ENCODE assay signal across 8 mouse cellular contexts in genomic region chr13:14629726-14630641, GRCm38 (mm10). TPM values are rescaled to one million over a fixed set of nuclear protein-coding genes. Genes with fewer than 3 reads are reported as not detected.
DNase-seq lines count a peak whose midpoint lies in the region; ATAC-seq and TF ChIP-seq lines count a peak whose summit lies in the region.

Gene AW209491, plus strand, starts transcription at chr13:14630154.

- H3K4me2 ChIP-seq in forebrain, embryonic 15.5 days (replicated peaks) = peak within 1 kb of the TSS; percentile 77

- peak; percentile 90 for DNase-seq in ES-E14 (ENCODE audit: low read depth, low spot score)
- peak; percentile 95 for DNase-seq in cerebellum, adult 11-12 months
- DNase-seq in heart, postnatal 25 days (ENCODE audit: low spot score) = peak; percentile 89
- peak; percentile 93 to 97 for DNase-seq in layer of hippocampus, adult 18-20 months (ENCODE audit: low spot score in 2 of 2)
- DNase-seq in lung, adult 2 months = peak; percentile 95
- peak; percentile 90 to 92 for DNase-seq in thymus, adult 18-20 months

- WGBS in forebrain, embryonic 15.5 days = 1% methylated on average over 29 of the region's 29 CpGs
- WGBS in lung, adult 2 months = under 1% methylated on average over 29 of the region's 29 CpGs

- H3K9ac ChIP-seq in ES-E14 (ENCODE audit: insufficient read depth, low read depth, low read length, poor library complexity, severe bottlenecking) = peak within 1 kb of the TSS; percentile 97
- peak within 1 kb of the TSS; percentile 86 for H3K9ac ChIP-seq in forebrain, embryonic 15.5 days (replicated peaks)

- peak; percentile 98 for ATAC-seq in forebrain, embryonic 15.5 days (replicated peaks)
- peak; percentile 99 for ATAC-seq in neutrophil, adult 5-6 weeks (ENCODE audit: extremely low read depth, insufficient number of reproducible peaks, low FRiP score, poor library complexity, severe bottlenecking)

- intact Hi-C loops in heart, postnatal 25 days (cut with DNase I) = loop anchor here (1.0 to 10.0 kb wide), 2 partner anchors 17 to 565 kb away; partner anchors contain the start of genes Arid4b, Ggps1, Mrpl32 and Psma2

- H3K4me3 ChIP-seq in ES-E14 (ENCODE audit: insufficient read depth in 1 of 2, low read depth in 1 of 2, low read length in 2 of 2, poor library complexity in 1 of 2, severe bottlenecking in 1 of 2) = peak within 1 kb of the TSS; percentile 85 to 99
- peak within 1 kb of the TSS; percentile 74 for H3K4me3 ChIP-seq in forebrain, embryonic 15.5 days
- H3K4me3 ChIP-seq in lung, adult 2 months (replicated peaks; ENCODE audit: extremely low read depth, low read depth, low read length) = peak within 1 kb of the TSS; percentile 89

- H3K27me3 ChIP-seq in forebrain, embryonic 15.5 days = no peaks in the 10 kb centered on the region

- no peaks in the 10 kb centered on the region for H3K9me3 ChIP-seq in ES-E14 (ENCODE audit: control insufficient read depth, insufficient read depth, low read depth, low read length)
- no peaks in the 10 kb centered on the region for H3K9me3 ChIP-seq in forebrain, embryonic 15.5 days

- peaks cover 3% of the 10 kb centered on the region for H3K36me3 ChIP-seq in ES-E14 (ENCODE audit: control insufficient read depth, insufficient read depth, low read length, poor library complexity, severe bottlenecking)
- H3K36me3 ChIP-seq in forebrain, embryonic 15.5 days = peaks cover 20% of the 10 kb centered on the region

- peak; percentile 87; the same call in 1 of the 2 replicates for TF ChIP-seq POLR2A in lung, adult 2 months (IDR thresholded peaks at IDR 0.05; ENCODE audit: borderline replicate concordance, extremely low read depth, low read depth, low read length)

- in situ Hi-C loops in ES-E14 (cut with MboI; ENCODE audit: low sequenced_read_pairs in 2 of 2, unreplicated experiment in 2 of 2) = no loop called here

- peaks cover 0 to 6% of the 10 kb centered on the region in 2 experiments; a peak in 1 of 4 replicates for H3K4me1 ChIP-seq in ES-E14 (ENCODE audit: control insufficient read depth in 2 of 2, insufficient read depth in 2 of 2, low read length in 2 of 2, poor library complexity in 1 of 2)
- peaks cover 15% of the 10 kb centered on the region for H3K4me1 ChIP-seq in forebrain, embryonic 15.5 days
- H3K4me1 ChIP-seq in lung, adult 2 months (ENCODE audit: control insufficient read depth, insufficient read depth, low read length) = peaks cover 4% of the 10 kb centered on the region

- TF ChIP-seq CTCF in lung, adult 2 months (IDR thresholded peaks at IDR 0.05; ENCODE audit: insufficient read depth, low read length) = no peak

- H3K27ac ChIP-seq in ES-E14 (ENCODE audit: insufficient read depth, low read depth, low read length, poor library complexity, severe bottlenecking) = peak within 1 kb of the TSS; percentile 57
- H3K27ac ChIP-seq in forebrain, embryonic 15.5 days (replicated peaks) = peak within 1 kb of the TSS; percentile 85

TF ChIP-seq in ES-E14, 5 proteins besides CTCF, POLR2A, EP300 and RAD21:
- TF ChIP-seq ZC3H11A (IDR thresholded peaks at IDR 0.05; ENCODE audit: borderline replicate concordance, low read depth, low read length) (no peak), HCFC1 (IDR thresholded peaks at IDR 0.05; ENCODE audit: borderline replicate concordance, insufficient read depth, low read length) (peak; percentile 86)

RNA-seq across cellular contexts. Expression of gene AW209491, which starts in this region (rescaled TPM):
- total RNA-seq in ES-E14 (2012; rRNA removed) = 10.9 and 15.8 TPM in 2 replicates
- 38.8 and 44.0 TPM in 2 replicates for polyA plus RNA-seq in forebrain, embryonic 15.5 days (2015; fragmentation: Nextera tagmentation; extraction: Ambion mirVana)
- total RNA-seq in heart, postnatal 25 days (2021) = 10 to 100 TPM in 1 of 2 experiments, 1 to 10 TPM in 1; 9.4 to 11.0 TPM
- total RNA-seq in layer of hippocampus, adult 18-20 months (2021) = 10 to 100 TPM; 21.4 to 26.1 TPM
- polyA plus RNA-seq in lung, adult 2 months (2012; rRNA removed) = 3.1 and 4.8 TPM in 2 replicates
- total RNA-seq in neutrophil, adult 5-6 weeks (2017) = 4.7 and 5.2 TPM in 2 replicates

Comparison
In these comparisons a context has a peak if more than half of its experiments do, and no peak if none do; other contexts are left out.
1. Peak in every context shown above with its lines: DNase-seq, ATAC-seq, H3K4me3 ChIP-seq and H3K27ac ChIP-seq.